Mouse (Mus musculus) kidney, postnatal 36 days (tissue): Measurements from ENCODE around the gene Lrrc42.

Experiments used
- DNase-seq, 2 experiments: peaks; one replicate each; pipeline ENCODE4 v3.0.0; 2021 to 2022; ENCODE audit warnings: mixed read lengths in 2 of 2

The Lrrc42 gene

GRCm38 (mm10) chr4:107193841-107194240 lies 59.5 kb downstream of the Lrrc42 start:
- no peak for DNase-seq

- no peak for DNase-seq
Measured at GRCm38 (mm10) chr4:107185703-107186102, 67.6 kb downstream of the Lrrc42 start.
